Mouse (Mus musculus) brain, adult 2 months (tissue): ENCODE measurements around the gene Unkl.
"Not testable (repeated sequence)": the region's sequence is repeated elsewhere in the genome, so short reads cannot be mapped to it uniquely, and the experiment has no call there.

Experiments used
- DNase-seq: peaks from one replicate; pipeline ENCODE4 v3.0.0; 2011; ENCODE audit warnings: low read depth, low spot score

Unkl gene

GRCm38 (mm10) chr17:25219492-25220295 lies 31.5 kb downstream of the Unkl start:
- no peak for DNase-seq

DNA sequence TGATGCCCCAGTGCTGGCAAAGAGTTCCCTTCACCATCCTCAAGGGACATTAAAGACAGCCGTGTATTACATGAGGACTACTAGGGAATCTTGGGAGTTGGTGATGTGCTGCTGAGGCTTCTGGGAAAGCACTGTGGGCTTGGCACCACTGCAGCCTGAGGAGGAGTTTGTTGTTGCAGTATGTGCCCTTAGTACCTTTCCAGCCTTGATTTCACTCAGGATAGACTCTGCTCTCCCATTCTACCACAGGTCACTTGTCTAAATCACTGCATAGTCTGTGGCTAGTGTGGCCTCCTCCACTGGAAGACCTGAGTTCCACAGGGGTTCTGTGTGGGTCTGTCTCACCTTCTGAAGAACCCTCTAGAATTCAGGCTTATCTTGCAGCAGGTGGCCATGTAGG lies 32.5 kb downstream of the Unkl start:
- DNase-seq, result no peak

GRCm38 (mm10) chr17:25221821-25222503 lies 33.8 kb downstream of the Unkl start:
- peak; percentile 89 for DNase-seq

- DNase-seq, result peak; percentile 46
These were observed 34.3 kb downstream of the Unkl start for GRCm38 (mm10) chr17:25222504-25222940.

DNA sequence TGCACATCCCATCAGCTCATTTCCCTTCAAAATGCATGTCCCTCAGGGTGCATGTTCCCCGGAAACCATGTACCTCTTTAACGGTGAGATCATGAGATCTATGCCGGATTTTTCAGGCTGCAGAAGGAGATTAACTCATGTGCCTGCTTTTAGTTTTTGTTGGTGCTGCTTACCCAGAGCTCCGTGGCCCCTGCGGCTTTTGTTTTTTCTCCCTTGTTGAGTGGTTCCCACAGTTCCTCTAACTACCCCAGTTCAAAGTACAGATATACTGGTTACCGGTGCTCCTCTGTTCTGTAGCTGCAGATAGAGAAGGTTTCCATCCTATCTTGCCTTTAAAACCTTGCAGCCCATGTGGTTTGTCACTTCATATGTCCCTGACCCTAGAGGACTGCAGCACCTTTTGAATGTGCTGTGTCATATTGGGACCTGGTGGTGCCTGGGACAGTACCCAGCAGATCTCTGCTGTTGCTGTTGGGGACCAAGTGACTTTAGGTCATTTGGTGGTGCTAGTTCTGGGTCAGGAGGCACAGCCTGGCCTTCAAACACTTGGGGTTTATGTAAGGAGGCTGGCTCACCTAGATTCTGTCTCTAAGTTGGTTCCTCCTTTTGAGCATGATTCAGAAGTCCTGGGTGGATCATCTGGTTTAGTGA lies 34.9 kb downstream of the Unkl start:
- DNase-seq, result peak; percentile 69

GRCm38 (mm10) chr17:25224586-25225222 lies 36.5 kb downstream of the Unkl start:
- no peak for DNase-seq

DNA sequence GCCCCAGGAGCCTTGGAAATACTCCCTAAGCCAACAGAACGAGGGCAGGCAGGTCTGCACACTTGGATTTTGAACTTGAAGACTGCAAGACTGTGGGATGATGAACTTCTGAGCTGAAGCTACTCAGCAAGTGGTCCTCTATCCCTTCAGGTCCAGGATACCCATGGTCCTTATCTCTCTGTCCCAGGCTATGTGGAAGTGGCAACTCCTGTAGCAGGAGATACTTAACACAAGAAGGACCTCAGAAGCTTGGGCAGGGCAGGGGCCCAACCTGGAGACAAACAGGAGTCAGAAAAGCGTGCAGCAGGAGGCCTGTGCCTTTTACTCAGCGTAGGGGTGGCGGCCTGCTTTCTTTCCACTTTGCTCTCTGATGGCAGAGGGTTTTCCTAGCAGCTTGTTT lies 37.5 kb downstream of the Unkl start:
- DNase-seq, result no peak

GRCm38 (mm10) chr17:25227991-25228390 lies 39.8 kb downstream of the Unkl start:
- no peak for DNase-seq

DNA sequence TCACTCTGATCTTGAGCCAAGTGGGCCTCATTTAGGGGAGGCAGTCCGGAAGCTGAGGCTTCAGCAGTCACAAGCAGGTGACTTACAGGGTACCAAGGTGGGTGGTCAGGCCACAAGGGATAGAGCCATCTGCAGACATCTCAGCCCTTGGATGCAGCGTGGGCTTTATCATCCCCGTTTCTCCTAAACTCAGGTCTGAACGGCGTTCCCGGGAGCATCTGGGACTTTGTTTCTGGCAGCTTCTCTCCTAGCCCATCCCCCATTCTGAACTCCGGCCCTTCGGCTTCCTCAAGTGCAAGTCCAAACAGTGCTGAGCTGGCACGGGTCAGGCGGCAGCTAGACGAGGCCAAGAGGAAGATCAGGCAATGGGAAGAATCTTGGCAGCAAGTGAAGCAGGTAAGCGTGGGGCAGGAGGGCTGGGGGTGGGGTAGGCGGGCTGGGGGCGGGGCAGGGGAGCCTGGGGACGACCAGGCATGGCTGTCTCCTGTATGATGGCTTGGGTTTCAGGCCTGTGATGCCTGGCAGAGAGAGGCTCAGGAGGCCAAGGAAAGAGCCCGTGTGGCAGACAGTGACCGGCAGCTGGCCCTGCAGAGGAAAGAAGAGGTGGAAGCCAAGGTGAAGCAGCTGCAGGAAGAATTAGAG lies 41.9 kb downstream of the Unkl start:
- not testable (repeated sequence) for DNase-seq

- DNase-seq, result no peak
These were observed 42.5 kb downstream of the Unkl start for GRCm38 (mm10) chr17:25230700-25231099.

DNA sequence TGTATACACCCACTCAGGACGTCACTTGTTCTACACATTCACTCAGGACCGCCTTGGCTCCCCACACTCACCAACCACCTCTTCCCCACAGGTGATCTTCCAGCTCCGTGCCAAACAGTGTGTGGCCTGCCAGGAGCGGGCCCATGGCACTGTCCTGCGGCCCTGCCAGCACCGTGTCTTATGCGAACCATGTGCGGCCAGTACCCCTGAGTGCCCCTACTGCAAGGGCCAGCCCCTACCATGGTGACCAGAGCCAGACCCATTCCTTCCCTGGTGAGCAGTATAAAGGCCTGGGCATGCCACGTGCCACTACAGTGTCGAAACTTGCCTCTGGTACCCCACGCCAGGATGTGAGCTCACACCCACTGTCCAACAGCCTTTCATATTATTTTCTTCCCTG lies 43.4 kb downstream of the Unkl start:
- DNase-seq, result not testable (repeated sequence)

DNA sequence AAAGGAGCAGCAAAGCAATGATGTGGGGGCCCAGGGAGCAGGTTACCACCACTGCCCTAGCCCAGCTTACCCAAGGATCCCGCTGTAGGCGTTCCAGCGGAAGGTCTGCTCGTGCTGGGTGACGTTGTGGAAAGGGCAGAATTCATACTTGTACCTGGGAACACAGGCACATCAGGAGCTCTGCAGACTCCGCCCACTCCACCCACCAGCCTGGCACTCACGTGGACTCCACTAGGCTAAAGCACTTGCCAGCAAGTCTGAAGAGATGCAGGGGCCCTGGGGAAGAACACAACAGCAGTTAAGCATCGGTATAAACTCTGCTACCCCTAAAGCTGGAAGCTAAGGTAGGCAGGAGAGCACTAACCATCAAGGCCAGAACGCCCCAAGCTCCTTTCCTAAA lies 47.4 kb downstream of the Unkl start:
- DNase-seq, result peak; percentile 64

GRCm38 (mm10) chr17:25239695-25240636 lies 51.8 kb downstream of the Unkl start, which contains the start of the genes Gnptg and Tsr3:
TSS of gene Gnptg (minus strand) at chr17:25240124.
TSS of gene Tsr3 (plus strand) at chr17:25240170.
- DNase-seq, result peak; percentile 95

DNA sequence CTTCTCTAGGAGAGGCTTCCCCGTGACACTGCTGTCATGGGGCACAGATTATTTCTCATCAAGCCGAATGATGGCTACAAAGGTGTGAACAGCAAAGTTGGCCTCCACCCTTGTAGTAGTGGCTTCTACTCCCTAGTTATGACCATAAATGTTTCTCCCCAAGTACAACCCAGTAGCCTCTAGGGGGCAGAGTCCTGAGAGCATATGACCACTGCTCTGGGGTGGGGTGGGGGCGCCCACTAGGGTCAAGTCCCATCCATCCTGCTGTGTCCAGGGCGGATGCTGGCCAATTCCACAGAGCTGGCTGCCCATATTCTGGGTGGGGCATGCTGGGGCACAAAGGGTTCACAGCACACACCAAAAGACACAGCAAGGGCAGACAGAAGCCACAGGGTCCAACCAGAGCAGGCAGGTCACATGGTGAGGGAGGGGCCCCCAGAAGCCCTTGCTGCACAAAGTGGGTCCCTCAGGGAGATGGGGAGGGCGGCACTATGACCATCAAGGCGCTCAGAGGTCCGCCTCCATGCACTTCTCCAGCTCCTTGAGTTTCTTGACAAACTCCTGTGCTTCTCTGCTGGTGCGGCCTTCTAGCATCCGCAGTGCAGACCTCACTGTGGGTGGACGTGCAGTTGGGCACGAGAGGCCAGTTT lies 55.1 kb downstream of the Unkl start:
- no peak for DNase-seq

DNA sequence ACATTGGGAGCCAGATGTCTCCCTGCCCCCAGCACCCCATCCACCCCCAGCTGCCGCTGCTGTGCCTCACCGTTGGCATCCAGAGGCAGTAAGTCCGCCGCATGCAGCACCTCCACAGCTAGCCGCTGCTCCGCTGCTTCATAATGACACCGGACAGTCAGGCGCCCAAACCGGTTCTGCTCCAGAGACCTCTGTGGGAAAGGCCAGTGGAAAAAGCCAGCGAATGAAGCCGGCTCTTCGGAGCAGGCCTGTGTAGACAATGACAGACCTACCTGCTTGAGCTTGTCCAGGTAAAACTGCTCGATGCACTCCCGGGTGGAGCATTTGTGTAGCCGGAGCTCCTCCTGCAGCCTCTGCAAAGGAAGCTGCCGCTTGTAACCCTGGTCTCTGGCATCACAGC lies 56.0 kb downstream of the Unkl start:
- no peak for DNase-seq

- no peak for DNase-seq
These were observed 60.0 kb downstream of the Unkl start for GRCm38 (mm10) chr17:25248033-25248750.

DNA sequence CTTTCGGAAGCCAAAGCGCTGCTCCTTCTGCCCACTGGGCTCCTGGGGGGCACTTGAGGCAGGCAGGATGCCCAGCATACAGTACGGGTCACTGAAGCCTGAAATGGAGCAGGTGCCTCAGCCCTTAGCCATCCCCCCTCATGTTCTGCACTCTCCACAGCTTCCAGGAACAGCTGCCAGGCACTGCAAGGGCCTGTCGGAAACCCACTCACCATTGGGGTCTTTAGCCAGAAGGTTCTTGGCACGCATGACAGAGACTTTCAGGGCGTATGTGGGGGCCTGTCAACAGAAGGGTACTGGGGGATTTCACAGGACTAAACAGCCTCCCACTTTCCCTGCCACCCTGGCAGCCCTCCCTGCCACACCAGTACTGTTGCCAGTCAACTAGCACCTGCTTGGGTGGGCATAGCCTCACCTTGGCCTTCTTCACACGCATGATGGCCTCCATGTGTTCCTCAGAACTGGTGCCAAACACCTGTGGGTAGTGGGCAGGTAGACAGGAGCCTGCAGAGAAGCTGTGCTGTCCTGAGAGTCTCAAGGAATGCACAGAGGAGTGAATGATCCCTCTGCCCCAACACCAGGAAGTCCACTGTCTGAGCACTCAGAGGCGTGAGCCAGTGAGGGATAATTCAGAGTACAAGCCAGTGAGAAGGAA lies 62.1 kb downstream of the Unkl start:
- no peak for DNase-seq

- DNase-seq, result peak; percentile 77
These were observed 64.4 kb downstream of the Unkl start for GRCm38 (mm10) chr17:25252643-25253042.

GRCm38 (mm10) chr17:25253760-25254159 lies 65.6 kb downstream of the Unkl start:
- peak; percentile 75 for DNase-seq
